Mouse (Mus musculus): ENCODE results near the gene Pagr1a.

Pagr1a gene

DNA sequence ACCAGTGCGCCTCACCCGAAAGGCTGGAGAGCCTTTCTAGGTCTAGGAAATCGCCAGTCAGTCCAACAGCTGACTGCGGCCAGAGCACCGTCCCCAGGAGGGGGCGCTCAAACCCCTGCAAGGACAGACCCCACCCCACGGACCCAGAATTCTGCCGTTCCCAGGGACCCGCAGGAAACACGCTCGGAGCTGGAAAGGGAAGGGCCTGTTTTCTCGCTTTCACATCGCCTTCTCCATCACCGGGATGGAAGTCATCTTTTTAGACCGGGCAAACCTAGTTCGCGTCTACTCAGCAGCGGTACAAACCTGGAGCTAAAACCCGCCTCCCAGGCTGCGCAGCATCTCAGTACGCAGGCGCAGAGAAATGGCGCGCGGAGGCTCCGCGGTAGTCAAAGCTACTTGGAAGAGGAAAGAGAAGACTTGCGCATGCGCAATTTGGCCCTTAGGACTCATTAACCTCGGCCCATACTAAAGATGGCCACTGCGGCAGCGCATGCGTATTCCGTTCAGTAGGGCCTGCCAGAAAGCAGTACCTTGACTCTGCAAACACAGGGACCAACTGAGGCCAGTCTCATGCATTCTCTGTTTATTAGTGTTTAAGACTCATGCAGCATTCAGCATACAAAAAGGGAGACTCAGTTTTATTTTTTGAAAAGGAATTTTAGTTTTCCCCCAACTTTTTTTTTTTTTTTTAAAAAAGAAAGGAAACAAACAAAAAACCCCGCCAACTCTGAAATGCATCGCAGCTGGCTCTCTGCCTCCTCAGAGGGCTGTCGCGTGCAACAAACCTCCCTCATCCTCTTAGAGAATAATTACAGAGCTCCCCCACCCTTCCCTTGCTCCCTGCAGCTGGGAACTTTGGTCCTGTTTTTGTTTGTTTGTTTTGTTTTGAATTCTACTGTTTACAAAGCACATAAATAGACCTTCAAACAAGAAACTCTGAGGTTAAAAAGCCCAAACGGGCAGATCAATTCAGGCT is at the start of gene Pagr1a:
Pagr1a (minus strand) TSS at position 382 of the 979 bp plus-strand sequence.
- peak; percentile 89 for DNase-seq (ENCODE audit: low spot score)

DNA sequence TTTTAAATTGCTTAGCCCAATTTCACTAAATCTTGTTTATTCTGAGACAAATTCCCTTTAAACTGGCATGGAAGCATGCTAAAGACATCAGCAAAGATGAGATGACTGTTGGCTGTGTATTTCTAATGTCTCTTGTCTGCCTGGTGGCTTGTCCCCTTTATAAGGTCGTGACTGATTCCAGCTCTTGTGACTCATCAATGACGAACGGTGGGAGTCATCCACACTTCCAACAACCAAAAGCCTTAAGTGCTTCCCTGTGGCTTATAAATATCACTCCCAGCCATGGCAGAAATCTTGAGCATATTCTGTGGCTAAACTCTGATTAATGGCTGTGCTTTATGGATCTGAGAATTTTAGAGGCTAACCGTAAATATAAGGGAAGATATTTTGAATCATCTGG is 49.2 kb upstream of the Pagr1a start:
- no peak for DNase-seq (ENCODE audit: low spot score)

DNA sequence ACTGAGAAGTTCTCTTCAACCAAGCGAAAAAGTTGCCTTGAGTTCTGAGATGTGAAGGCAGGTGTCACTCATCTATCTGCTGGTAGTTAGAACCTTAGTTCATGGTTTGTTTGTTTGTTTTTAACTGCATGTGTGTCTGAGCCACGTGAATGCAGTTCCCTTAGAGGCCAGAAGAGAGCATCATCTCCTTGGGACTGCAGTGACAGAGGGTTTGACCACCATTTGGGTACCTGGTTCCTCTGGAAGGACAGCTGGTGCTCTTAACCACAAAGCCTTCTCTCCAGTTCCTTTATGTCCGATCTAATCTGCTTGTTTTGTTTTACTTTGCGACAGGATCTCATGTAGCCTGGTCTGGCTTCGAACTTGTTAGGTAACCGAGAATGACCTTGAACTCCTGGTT is 48.4 kb upstream of the Pagr1a start:
- DNase-seq (ENCODE audit: low spot score) = no peak

DNA sequence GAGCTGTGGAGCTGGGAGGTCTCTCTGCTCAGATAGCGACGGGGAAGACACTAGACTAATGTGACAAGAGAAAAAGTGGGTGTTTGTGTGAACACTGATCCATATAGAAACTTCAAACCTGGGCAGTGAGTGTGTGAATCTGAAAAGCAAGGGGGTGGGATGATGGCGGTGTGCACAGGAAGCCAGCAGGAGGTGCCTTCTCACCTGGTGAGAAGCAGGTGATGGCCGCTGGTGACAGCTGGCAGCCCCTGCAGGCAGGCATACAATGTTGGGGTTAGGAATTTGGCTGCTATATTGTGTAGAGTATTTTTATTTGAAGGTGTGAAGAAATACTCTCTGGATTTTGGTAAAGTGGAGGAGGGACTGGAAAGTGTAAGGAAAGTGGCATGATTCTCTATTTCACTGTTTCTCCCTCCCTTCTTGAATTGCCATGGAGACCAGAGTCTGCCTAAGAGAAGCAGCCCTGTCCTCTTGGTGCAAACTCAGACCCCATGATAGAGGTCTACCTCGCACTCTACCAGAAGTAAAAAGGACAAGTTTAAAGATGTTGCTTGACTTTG is 38.0 kb upstream of the Pagr1a start:
- no peak for DNase-seq (ENCODE audit: low spot score)

DNA sequence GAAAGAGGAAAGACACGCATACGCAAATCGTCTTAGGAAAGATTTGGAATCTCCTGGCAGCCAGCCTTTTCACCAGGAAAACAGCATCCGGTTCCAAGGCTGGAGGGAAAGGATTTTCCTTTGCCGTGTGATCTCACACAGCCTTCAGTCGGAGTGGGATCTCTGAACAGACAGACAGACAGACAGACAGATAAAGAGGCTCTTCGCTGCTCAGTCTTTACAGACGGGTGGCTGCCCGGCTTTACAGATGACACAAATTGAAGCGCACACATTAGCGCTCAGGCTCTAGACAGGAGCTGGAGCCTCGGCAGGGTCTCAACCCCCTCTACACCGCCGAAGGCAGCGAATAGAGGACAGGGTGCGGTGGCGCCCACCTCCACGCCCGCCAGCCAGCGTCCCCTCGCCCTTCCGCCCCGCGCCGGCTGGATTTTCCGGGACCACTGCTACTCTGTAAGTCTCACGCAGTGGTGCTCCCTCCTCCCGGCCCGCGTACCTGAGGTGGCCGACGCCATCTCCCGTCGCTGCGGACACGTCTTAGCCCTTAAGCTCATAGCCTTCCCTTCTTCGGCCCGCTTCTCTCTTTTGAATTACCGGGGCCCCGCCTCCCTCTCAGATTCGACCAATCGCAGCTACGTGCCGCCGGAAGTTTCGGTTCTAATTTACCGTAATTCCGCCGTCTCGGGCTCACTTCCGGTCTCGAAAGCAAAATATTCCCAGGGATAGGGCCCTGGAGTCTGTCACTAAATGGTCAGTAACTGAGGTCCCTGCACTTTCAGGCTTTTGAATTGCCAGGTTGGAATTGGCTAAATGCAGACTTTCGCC is 24.9 kb upstream of the Pagr1a start, which contains the start of gene Kif22:
Kif22 (minus strand) TSS at position 621 of the 822 bp plus-strand sequence.
- DNase-seq (ENCODE audit: low spot score) = peak; percentile 92

DNA sequence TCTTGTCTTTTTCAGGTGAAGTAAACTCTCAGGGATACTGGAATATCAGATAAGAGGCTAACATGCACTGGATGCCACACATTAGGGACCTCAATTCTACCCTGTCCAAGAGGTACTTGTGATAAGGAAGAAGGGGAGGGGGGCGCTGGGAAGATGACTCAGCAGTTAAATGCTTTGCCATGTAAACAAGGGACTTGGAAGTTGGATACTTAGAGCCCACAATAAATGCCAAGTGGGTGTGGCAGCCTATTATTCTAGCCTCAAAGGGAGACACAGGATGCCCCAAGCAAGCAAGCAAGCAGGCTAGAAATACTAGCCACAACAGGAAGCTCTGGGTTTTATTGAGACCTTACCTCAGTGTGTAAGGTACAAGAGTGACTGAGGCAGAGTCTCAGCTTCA is 14.1 kb upstream of the Pagr1a start:
- no peak for DNase-seq (ENCODE audit: low spot score)

DNA sequence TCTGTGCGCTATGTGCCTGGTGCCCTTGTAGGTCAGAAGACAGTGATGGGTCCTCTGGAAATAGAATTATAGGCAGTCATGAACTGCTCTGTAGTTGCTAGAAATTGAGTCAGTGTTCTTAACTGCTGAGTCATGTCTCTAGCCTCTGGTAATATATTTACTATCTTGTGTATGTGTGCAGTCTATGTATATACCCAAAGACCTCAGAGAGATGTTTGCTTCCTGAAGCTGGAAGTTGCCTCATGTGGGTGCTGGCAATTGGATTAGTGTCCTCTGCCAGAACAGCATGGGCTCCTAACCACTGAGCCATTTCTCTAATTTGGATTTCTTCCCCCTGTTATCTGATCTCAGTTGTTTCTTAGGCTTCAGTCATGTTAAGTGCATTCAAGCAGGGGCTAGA is 13.0 kb upstream of the Pagr1a start:
- DNase-seq (ENCODE audit: low spot score) = no peak

DNA sequence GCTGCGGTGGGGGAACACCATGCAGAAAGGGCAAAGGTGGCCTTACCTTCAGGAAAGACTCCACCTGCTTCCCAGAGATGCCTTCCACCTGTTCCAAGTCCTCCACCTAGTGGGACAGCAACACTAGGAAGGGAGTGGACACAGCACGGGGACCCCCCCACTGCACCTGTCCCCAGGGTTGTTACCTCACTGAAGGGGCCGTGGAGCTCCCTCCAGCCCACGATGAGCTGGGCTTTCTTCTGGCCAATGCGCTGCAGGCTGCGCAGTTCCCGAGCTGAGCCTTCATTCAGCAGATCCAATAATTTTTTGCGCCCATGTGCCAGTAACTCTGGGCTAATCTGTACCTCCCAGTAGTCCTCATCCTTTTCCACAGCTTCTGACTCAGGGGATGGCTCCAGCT is 10.7 kb upstream of the Pagr1a start:
- DNase-seq (ENCODE audit: low spot score) = no peak

DNA sequence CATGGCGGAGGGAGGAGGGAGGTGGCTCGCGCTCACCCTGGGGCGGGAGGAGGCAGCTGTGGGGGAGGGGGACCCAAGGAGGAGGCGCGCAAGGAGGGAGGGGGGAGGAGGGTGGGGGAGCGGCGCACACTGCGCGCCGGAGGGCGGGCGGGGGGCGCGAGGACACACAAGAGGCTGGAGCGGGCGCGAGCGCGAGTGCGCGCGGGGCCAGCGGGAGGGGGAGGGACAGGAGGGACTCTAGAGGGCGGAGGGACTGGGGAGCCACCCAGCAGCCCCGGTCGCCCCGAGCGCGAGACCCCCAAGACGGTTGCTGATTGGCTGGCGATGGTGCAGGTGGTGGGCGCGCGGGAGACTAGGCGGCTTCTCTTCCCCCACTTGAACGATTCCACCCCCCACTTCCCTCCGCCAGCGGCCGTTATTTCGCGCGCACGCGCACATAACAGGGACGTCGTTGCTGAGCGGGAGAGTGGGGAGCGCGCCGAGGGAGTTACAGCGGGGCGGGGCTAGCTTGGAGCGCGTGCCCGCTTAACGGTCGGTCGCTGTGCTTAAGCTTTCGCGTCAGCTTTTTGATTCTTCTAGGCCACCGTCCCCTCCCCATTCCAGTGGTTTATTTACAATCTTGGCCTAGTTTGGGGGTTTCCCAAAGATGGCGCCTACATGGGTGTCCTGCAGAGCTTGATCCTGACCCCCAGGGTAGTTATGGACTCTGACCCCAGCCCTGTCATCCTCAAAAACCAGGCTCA is 10.0 kb upstream of the Pagr1a start, which contains the start of gene Maz:
Maz (minus strand) TSS at position 54 of the 743 bp plus-strand sequence.
- DNase-seq (ENCODE audit: low spot score) = peak; percentile 99

DNA sequence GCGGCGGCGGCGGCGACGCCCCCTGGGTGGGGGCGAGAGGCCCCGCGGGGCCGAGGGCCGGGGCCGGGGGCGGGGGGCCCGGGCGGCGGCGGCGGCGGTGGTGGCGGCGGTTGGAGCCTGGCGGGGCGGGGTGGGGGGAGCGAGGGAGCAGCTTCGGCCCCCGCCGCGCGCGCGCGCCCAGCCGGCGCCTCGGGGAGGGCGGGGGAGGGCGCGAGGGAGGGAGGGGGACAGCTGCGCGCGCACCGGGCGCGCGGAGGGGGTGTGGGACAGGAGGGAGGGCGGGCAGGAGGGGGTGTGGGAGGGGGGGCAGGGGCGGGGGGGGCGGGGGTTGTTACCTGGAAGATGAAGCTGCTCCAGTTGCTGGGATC is 9.4 kb upstream of the Pagr1a start:
- DNase-seq (ENCODE audit: low spot score) = peak; percentile 61

DNA sequence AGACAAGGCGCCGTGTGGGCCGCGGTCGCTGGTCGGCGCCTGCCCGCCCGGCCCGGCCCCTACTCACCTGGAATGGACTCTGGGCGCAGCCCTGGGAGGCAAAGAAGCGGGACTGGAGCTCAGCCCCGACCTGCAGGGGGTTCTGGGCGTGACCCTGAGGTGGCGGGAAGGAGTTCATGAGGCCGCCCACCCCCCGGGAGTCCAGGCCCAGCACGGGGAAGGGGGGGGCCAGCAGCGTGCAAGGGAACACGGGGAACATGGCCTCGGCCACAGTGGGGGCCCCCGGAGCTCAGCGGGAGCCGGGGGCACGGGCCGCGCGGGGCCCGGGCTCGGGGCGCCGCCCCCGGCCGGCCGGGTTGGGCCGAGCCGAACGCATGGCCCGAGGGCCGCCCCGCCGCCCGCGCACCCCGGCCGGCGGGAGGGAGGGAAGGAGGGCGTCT is 9.0 kb upstream of the Pagr1a start:
- no peak for DNase-seq (ENCODE audit: low spot score)

DNA sequence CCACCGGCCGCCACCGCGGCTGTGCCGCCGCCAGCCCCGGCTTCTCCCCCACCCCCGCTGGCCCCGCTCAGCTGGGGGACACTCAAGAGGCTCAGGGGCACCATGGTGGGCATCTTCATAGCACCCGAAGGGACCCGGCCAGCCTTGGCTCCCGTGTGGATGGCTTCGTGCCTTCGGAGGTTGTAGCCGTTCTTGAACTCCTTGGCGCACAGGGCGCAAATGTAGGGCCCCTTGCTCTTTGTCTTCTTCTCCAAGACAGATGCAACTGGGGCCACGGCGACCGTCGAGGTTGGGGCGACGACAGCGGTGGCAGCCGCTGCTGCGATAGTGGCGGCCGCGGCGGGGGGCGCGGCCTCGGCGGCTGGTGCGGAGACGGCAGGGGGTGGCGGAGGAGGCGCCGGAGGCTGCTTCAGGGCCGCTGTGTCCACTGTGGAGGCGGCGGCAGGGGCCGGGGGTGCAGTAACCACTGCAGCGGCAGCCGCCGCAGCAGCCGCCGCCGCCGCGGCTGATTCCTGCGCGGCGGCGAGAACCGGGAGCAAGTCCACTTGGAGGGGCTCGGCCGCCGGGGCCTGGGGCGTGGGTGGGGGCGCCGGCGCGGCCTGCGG is 8.5 kb upstream of the Pagr1a start:
- no peak for DNase-seq (ENCODE audit: low spot score)

DNA sequence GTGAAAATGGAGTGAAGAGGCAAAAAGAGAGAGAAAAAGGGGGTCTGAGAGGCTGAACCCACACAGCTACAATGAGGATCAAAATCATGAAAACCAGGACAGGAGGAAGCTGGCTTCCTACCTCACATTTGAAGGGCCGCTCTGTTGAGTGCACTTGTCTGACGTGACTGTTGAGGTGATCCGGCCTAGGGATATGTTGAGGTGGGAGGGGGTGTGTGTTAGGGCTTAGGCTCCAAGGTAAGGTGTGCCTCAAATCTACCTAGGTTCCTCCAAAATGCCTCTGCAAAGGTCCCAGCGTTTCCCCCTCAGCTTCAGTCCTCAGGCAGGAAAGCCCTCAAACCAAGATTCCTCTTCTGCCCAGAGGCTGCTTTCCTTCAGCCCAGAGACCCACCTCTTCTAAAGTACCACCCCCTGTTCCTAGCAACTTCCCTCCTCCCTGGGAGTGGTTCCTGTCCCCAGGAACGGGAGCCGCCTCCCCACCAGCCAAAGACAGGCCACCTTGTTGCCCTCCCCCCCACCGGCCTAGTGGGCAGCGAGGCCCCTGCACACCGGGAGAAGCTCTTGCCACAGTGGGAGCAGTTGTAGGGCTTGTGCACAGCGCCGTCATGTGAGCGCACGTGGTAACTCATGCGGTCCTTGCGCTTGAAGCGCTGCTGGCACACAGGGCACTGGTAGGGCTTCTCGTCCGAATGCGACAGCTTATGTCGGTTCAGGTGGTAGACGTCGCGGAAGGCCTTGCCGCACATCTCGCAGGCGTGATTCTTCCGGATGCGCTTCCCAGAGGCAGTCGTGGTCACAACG is 7.8 kb upstream of the Pagr1a start:
- DNase-seq (ENCODE audit: low spot score) = peak; percentile 62

DNA sequence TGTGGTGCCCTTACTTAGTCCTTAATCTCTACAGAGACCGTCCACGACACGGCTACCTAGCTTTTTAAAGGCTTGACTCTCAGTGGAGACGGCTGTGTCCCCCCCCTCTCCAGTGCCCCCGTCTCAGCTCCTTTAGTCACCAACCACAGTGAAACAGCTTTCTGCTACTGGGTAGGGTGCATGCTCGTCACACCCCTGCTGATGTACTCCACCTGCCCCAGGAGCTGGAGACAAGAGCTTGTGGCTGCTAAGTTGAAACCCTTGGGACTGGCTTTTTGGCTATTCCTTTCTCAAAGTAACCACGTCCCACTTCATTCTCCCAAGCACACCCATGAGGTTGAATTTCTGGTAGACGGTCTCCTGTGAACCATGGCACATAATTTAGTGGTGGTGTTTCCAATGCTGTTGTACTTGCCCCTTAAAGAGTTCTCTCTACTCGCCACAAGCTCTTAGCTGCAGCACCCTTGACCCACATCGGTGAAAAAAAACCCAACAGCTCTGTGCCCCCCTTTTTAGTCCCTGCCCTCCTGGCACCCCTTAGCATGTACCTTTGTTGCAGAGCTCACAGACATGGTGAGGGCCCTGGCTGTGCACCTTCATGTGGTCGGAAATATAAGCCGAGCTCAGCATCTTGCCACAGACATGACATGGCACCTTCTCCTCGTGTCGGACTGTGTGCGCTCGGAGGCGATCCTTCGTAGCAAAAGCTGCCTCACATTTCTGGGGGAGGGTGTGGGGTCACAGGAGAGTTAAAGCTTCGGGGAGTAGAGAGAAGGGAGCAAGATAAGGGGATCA is 6.9 kb upstream of the Pagr1a start:
- DNase-seq (ENCODE audit: low spot score) = no peak

DNA sequence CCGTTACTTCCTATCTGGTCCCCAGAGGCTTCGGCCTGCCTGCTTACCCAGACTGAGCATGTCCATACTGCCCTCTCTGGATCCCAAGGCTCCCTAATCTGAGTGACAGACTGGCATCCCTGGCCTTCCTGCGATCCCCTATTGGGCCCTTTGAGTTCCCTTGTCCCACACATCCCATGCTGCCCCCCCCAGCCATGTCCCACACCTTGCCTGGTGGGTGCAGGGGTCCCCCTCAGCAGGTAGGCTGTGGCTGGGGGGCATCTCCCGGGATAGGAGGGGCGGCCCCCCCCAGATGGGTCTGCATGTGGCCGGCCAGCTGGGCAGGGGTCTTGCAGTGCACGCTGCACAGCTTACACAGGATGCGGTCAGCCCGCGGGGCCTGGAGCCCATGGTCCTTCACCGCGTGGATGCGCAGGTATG is 6.1 kb upstream of the Pagr1a start:
- no peak for DNase-seq (ENCODE audit: low spot score)

DNA sequence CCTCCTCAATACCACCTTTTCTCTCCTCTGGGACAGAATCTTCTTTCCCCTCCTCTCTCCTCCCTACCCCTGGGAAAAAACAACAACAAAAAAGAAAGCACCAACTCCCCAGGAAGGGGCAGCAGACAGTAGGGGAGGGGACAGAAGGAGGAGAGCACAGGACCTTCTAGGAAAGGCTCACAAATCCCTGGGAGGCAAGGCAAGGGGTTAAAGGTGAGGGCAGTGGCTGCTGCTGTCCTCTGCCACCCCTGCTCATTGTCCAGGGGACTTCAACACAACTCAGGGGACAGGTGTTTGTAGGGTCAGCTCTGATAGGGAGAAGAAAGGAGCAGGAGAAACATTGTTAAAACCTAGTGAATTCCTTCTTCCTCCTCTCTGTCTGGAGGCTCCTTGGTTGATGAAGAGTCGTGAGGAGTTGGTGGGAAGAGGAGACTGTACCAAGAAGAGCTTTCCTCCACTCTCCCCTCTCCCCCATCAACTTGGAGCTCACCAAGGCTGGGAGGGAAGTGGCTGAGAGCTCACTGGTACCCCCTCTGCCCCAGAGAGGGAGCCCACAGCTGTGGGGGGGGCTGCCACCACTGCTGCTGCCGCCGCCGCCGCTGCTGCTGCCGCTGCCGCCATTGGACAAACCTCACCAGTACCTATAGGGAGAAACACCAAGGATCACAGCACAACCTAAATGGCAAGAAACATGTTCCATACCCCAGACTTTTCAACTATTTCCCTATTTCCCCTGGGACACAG is 5.5 kb upstream of the Pagr1a start:
- no peak for DNase-seq (ENCODE audit: low spot score)

DNA sequence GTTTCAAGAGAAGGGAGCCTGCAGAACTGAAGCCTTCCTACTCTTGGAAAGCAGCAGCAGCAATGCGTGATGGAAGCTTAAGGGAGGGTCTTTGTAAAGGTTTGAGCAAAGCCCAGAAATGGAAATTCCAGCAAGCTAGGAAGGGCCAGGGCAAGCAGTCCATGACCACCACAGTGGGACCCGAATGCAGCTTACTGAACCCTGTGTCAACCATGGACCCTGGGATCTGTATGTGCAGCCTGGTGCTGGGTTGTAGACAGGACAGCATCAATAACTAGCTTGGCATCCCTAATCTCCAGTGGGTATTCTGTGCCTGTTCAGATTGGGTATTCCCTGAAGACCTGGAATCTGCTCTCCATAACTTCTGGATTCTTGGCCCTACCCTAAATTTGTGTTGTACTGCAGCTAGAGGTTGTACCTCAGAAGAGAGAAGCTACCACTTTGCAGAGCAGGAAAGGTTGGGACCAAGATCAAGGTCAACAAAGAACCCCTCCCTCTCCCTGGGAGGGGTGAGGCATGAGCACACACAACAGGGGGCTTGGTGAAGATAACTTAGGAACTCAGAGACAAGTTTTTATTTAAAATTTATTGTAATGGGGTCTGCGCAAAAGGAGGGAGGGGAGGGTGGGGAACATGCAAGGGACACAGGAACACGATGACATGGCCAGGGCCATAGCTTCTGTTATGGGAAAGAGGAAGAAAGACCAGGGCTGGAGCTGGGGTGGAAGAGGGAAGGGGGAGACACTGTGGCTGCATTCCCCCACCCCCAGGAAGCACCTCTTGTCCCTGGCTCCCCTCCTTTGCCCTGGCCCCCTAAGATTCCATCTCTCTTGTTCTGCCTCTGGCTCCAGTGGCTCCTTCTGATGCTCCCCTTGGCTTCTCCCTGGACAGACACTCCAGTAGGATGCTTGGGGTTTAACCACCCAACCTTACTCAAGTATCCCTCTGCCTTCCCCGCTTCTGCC is 4.7 kb upstream of the Pagr1a start:
- no peak for DNase-seq (ENCODE audit: low spot score)
